8 mouse cellular contexts compared by ENCODE assay signal in genomic region chr7:142538766-142539165, GRCm38 (mm10). TPM values are rescaled to one million over a fixed set of nuclear protein-coding genes. Genes with fewer than 3 reads are reported as not detected.
DNase-seq lines count a peak whose midpoint lies in the region; ATAC-seq lines count a peak whose summit lies in the region.
"Had no signal": no experiment of that assay in that cellular context is flagged by ENCODE, and none has a peak within 500 bp of the region (broad histone marks: within the 10 kb centered on the region; RNA-seq: fewer than 3 reads in every experiment).

No protein-coding gene starts in this region.

- H3K4me3 ChIP-seq in kidney, embryonic 14.5 days (ENCODE audit: low read length) = no peak overlapping the region
- no peak overlapping the region for H3K4me3 ChIP-seq in embryonic facial prominence, embryonic 12.5 days
- no peak overlapping the region for H3K4me3 ChIP-seq in forebrain, embryonic 13.5 days
- no peak overlapping the region for H3K4me3 ChIP-seq in liver, embryonic 15.5 days (replicated peaks)
- H3K4me3 ChIP-seq: erythroblast, embryonic 14.5 days had no signal

- H3K27me3 ChIP-seq in kidney, embryonic 14.5 days (ENCODE audit: control insufficient read depth, insufficient read depth, low read length) = no peaks in the 10 kb centered on the region
- H3K27me3 ChIP-seq in embryonic facial prominence, embryonic 12.5 days = no peaks in the 10 kb centered on the region
- H3K27me3 ChIP-seq in forebrain, embryonic 13.5 days = no peaks in the 10 kb centered on the region
- H3K27me3 ChIP-seq in liver, embryonic 15.5 days = no peaks in the 10 kb centered on the region

- 27% methylated on average over 6 of the region's 6 CpGs for WGBS in kidney, embryonic 14.5 days
- WGBS in embryonic facial prominence, embryonic 12.5 days = 14% methylated on average over 6 of the region's 6 CpGs
- WGBS in forebrain, embryonic 13.5 days = 16% methylated on average over 6 of the region's 6 CpGs
- 32% methylated on average over 6 of the region's 6 CpGs for WGBS in liver, embryonic 15.5 days (ENCODE audit: insufficient replicate concordance)

- H3K4me2 ChIP-seq in kidney, embryonic 14.5 days (replicated peaks; ENCODE audit: low read depth, low read length) = no peak overlapping the region
- no peak overlapping the region for H3K4me2 ChIP-seq in embryonic facial prominence, embryonic 12.5 days (replicated peaks)
- H3K4me2 ChIP-seq in forebrain, embryonic 13.5 days = no peak overlapping the region
- no peak overlapping the region for H3K4me2 ChIP-seq in liver, embryonic 15.5 days

- no peak for ATAC-seq in kidney, embryonic 14.5 days (ENCODE audit: low FRiP score, low TSS enrichment)
- no peak for ATAC-seq in embryonic facial prominence, embryonic 12.5 days (ENCODE audit: insufficient number of reproducible peaks, insufficient read depth, low FRiP score, low TSS enrichment)
- ATAC-seq in forebrain, embryonic 13.5 days = no peak
- ATAC-seq in liver, embryonic 15.5 days (ENCODE audit: insufficient read depth) = no peak

- peak overlapping the region; percentile 89 for H3K27ac ChIP-seq in kidney, embryonic 14.5 days (ENCODE audit: low read depth, low read length)
- H3K27ac ChIP-seq in embryonic facial prominence, embryonic 12.5 days = peak overlapping the region; percentile 96
- peak overlapping the region; percentile 21; the same call in 1 of the 2 replicates for H3K27ac ChIP-seq in forebrain, embryonic 13.5 days
- peak overlapping the region; percentile 29 for H3K27ac ChIP-seq in liver, embryonic 15.5 days (replicated peaks)

- H3K36me3 ChIP-seq in kidney, embryonic 14.5 days (ENCODE audit: control insufficient read depth, insufficient read depth, low read length) = peaks cover 9% of the 10 kb centered on the region; the same call in 1 of the 2 replicates
- H3K36me3 ChIP-seq in embryonic facial prominence, embryonic 12.5 days = peaks cover 5% of the 10 kb centered on the region; the same call in 1 of the 2 replicates
- H3K36me3 ChIP-seq in forebrain, embryonic 13.5 days (ENCODE audit: poor library complexity, severe bottlenecking) = peaks cover 17% of the 10 kb centered on the region
- H3K36me3 ChIP-seq in liver, embryonic 15.5 days (replicated peaks) = peaks cover 9% of the 10 kb centered on the region; the same call in 1 of the 2 replicates

- H3K4me1 ChIP-seq in kidney, embryonic 14.5 days (ENCODE audit: control insufficient read depth, insufficient read depth, low read length) = peaks cover 65% of the 10 kb centered on the region
- H3K4me1 ChIP-seq in embryonic facial prominence, embryonic 12.5 days = peaks cover 75% of the 10 kb centered on the region
- H3K4me1 ChIP-seq in forebrain, embryonic 13.5 days = peaks cover 32% of the 10 kb centered on the region
- H3K4me1 ChIP-seq in liver, embryonic 15.5 days (replicated peaks) = peaks cover 52% of the 10 kb centered on the region

- H3K9me3 ChIP-seq in kidney, embryonic 14.5 days (ENCODE audit: control insufficient read depth, low read length) = no peaks in the 10 kb centered on the region
- no peaks in the 10 kb centered on the region for H3K9me3 ChIP-seq in embryonic facial prominence, embryonic 12.5 days
- H3K9me3 ChIP-seq in forebrain, embryonic 13.5 days (replicated peaks) = no peaks in the 10 kb centered on the region
- no peaks in the 10 kb centered on the region for H3K9me3 ChIP-seq in liver, embryonic 15.5 days (replicated peaks)

- H3K9ac ChIP-seq in kidney, embryonic 14.5 days (ENCODE audit: low read depth, low read length) = peak overlapping the region; percentile 40; the same call in 1 of the 2 replicates
- H3K9ac ChIP-seq in embryonic facial prominence, embryonic 12.5 days = 0 out of 2 replicates have a peak overlapping the region, but pooled peaks have one; percentile 15
- H3K9ac ChIP-seq in forebrain, embryonic 13.5 days = no peak overlapping the region
- H3K9ac ChIP-seq in liver, embryonic 15.5 days = no peak overlapping the region

- DNase-seq in kidney, postnatal 10 days = no peak
- no peak for DNase-seq in thymus, postnatal 4 days
- no peak for DNase-seq in retina, embryonic 14.5 days (ENCODE audit: low spot score)

RNA-seq across cellular contexts. Expression of gene Mrpl23, which starts 6.3 kb away (rescaled TPM):
- 30.3 and 33.4 TPM in 2 replicates for polyA plus RNA-seq in kidney, embryonic 14.5 days (2014; fragmentation: Nextera tagmentation; extraction: Ambion mirVana)
- polyA plus RNA-seq in embryonic facial prominence, embryonic 12.5 days (2016; fragmentation: Nextera tagmentation; extraction: Ambion mirVana) = 19.8 and 32.6 TPM in 2 replicates
- polyA plus RNA-seq in forebrain, embryonic 13.5 days (2015; fragmentation: Nextera tagmentation; extraction: Ambion mirVana) = 16.2 and 16.5 TPM in 2 replicates
- polyA plus RNA-seq in liver, embryonic 15.5 days (2015; fragmentation: Nextera tagmentation; extraction: Ambion mirVana) = 9.8 and 11.9 TPM in 2 replicates

RNA-seq across cellular contexts. Expression of gene Tnnt3, which starts 40.1 kb away (rescaled TPM):
- polyA plus RNA-seq in kidney, embryonic 14.5 days (2014; fragmentation: Nextera tagmentation; extraction: Ambion mirVana) = 3.2 and 3.5 TPM in 2 replicates
- 4.6 and 6.9 TPM in 2 replicates for polyA plus RNA-seq in embryonic facial prominence, embryonic 12.5 days (2016; fragmentation: Nextera tagmentation; extraction: Ambion mirVana)
- polyA plus RNA-seq in forebrain, embryonic 13.5 days (2015; fragmentation: Nextera tagmentation; extraction: Ambion mirVana) = 0.28 and 0.77 TPM in 2 replicates
- polyA plus RNA-seq in liver, embryonic 15.5 days (2015; fragmentation: Nextera tagmentation; extraction: Ambion mirVana) = 14.3 and 24.5 TPM in 2 replicates
- polyA plus RNA-seq: erythroblast, embryonic 14.5 days had no signal

Comparison
In these comparisons a context has a peak if more than half of its experiments do, and no peak if none do; other contexts are left out.
1. H3K27ac ChIP-seq: peak in every context shown above with its lines; median percentile 96 in embryonic facial prominence, embryonic 12.5 days; 89 in kidney, embryonic 14.5 days; 29 in liver, embryonic 15.5 days; 21 in forebrain, embryonic 13.5 days.
2. H3K9ac ChIP-seq: peak in kidney, embryonic 14.5 days (single experiment) and embryonic facial prominence, embryonic 12.5 days (single experiment); none in forebrain, embryonic 13.5 days (single experiment) and liver, embryonic 15.5 days (single experiment).